Mouse (Mus musculus): ENCODE measurements around the gene Pgm2l1. TPM values are rescaled to one million over a fixed set of nuclear protein-coding genes. Genes with fewer than 3 reads are reported as not detected.
A peak's percentile ranks its signal among the peaks of the same experiment; 100 is the strongest.
"Not testable (repeated sequence)": the region's sequence is repeated elsewhere in the genome, so short reads cannot be mapped to it uniquely, and the experiment has no call there.

Pgm2l1 gene
- total and polyA plus RNA-seq, 3 experiments: 5.7 to 10.5 TPM; not detected in 1

DNA sequence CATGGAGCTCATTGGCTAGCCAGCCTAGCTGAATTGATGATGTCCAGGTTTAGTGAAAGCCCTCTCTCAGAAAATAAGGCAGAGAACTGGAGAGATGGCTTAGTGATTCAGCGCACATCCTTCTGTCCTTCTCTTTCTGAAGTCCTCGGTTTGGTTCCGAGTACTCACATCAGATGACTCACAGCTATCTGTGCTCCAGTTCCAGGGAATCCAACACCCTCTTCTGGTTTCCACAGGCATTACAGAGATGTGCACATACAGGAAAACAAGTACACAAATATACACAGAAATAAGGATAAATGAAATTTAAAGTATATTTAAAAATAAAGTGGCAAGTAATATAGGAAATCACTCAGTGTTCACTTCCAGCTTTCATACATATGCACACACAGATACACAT is 35.2 kb downstream of the Pgm2l1 start:
- Histone ChIP-seq H3K4me1 (ENCODE audit: control insufficient read depth in 1 of 2, insufficient read depth in 2 of 2, low read length in 2 of 2) (no peaks in the 10 kb centered on the region), H3K27ac (ENCODE audit: control insufficient read depth, low read depth, low read length) (no peak overlapping the region), H3K27me3 (ENCODE audit: control insufficient read depth in 1 of 2, insufficient read depth in 2 of 2, low read length in 2 of 2) (no peaks in the 10 kb centered on the region), H3K36me3 (ENCODE audit: control insufficient read depth in 1 of 2, insufficient read depth in 2 of 2, low read length in 2 of 2) (no peaks in the 10 kb centered on the region; a peak in 1 of 4 replicates), H3K9me3 (replicated peaks; ENCODE audit: insufficient read depth, low read length) (no peaks in the 10 kb centered on the region), H3K79me2 (ENCODE audit: control insufficient read depth, insufficient read depth, low read length, poor library complexity) (no peaks in the 10 kb centered on the region), H3K9ac (ENCODE audit: control insufficient read depth, low read depth, low read length, poor library complexity, severe bottlenecking) (no peak overlapping the region), H3K4me3 (ENCODE audit: control insufficient read depth in 1 of 2, insufficient read depth in 1 of 2, low read depth in 2 of 2, low read length in 2 of 2) (no peak overlapping the region)
- TF ChIP-seq ZC3H11A (IDR thresholded peaks at IDR 0.05; ENCODE audit: low read depth, low read length) (peak; percentile 30; the same call in 1 of the 2 replicates), CTCF (IDR thresholded peaks at IDR 0.05 in 2 of 3, conservative IDR thresholded peaks at IDR 0.05 in 1 of 3; ENCODE audit: control insufficient read depth in 1 of 3, insufficient read depth in 1 of 3, low read depth in 2 of 3, low read length in 3 of 3, poor library complexity in 1 of 3, severe bottlenecking in 1 of 3) (peak in 2 of 3 experiments; percentile 44 to 48; a peak in 4 of 6 replicates), SMC3 (IDR thresholded peaks at IDR 0.05; ENCODE audit: low read depth, low read length) (peak; percentile 48), ZKSCAN1 (IDR thresholded peaks at IDR 0.05; ENCODE audit: low read depth, low read length) (no peak), RAD21 (IDR thresholded peaks at IDR 0.05; ENCODE audit: low read depth, low read length) (peak; percentile 46), KAT2A (conservative IDR thresholded peaks at IDR 0.05; ENCODE audit: low read depth, low read length) (no peak)
- DNase-seq (ENCODE audit: low read depth, low spot score): peak; percentile 47

- not testable (repeated sequence) for H3K4me1 ChIP-seq (ENCODE audit: control insufficient read depth in 1 of 2, insufficient read depth in 2 of 2, low read length in 2 of 2); H3K79me2 ChIP-seq (ENCODE audit: control insufficient read depth, insufficient read depth, low read length, poor library complexity); H3K9me3 ChIP-seq (replicated peaks; ENCODE audit: insufficient read depth, low read length); H3K36me3 ChIP-seq (ENCODE audit: control insufficient read depth in 1 of 2, insufficient read depth in 2 of 2, low read length in 2 of 2); H3K4me3 ChIP-seq (ENCODE audit: control insufficient read depth in 1 of 2, insufficient read depth in 1 of 2, low read depth in 2 of 2, low read length in 2 of 2); DNase-seq (ENCODE audit: low read depth, low spot score); H3K27ac ChIP-seq (ENCODE audit: control insufficient read depth, low read depth, low read length); H3K27me3 ChIP-seq (ENCODE audit: control insufficient read depth in 1 of 2, insufficient read depth in 2 of 2, low read length in 2 of 2); H3K9ac ChIP-seq (ENCODE audit: control insufficient read depth, low read depth, low read length, poor library complexity, severe bottlenecking)
Observed at GRCm38 (mm10) chr7:100264934-100265333, 37.7 kb downstream of the Pgm2l1 start.

- no peak for TF ChIP-seq SMC3 (IDR thresholded peaks at IDR 0.05; ENCODE audit: low read depth, low read length)
- peak; percentile 65; the same call in 1 of the 2 replicates for TF ChIP-seq TCF12 (IDR thresholded peaks at IDR 0.05; ENCODE audit: low read depth, low read length)
- no peak for TF ChIP-seq ZNF384 (IDR thresholded peaks at IDR 0.05; ENCODE audit: low read depth, low read length)
- TF ChIP-seq TBP (IDR thresholded peaks at IDR 0.05; ENCODE audit: low read depth, low read length): no peak
- TF ChIP-seq ETS1 (IDR thresholded peaks at IDR 0.05; ENCODE audit: low read depth, low read length): peak; percentile 45; the same call in 1 of the 2 replicates
- TF ChIP-seq EP300 (IDR thresholded peaks at IDR 0.05; ENCODE audit: low read depth in 1 of 2, low read length in 2 of 2): peak; percentile 51 to 74
- no peaks in the 10 kb centered on the region for H3K4me1 ChIP-seq (ENCODE audit: control insufficient read depth in 1 of 2, insufficient read depth in 2 of 2, low read length in 2 of 2)
- H3K79me2 ChIP-seq (ENCODE audit: control insufficient read depth, insufficient read depth, low read length, poor library complexity): no peaks in the 10 kb centered on the region
- H3K36me3 ChIP-seq (ENCODE audit: control insufficient read depth in 1 of 2, insufficient read depth in 2 of 2, low read length in 2 of 2): no peaks in the 10 kb centered on the region
- DNase-seq (ENCODE audit: low read depth, low spot score): peak; percentile 8
- no peak overlapping the region for H3K27ac ChIP-seq (ENCODE audit: control insufficient read depth, low read depth, low read length)
- H3K27me3 ChIP-seq (ENCODE audit: control insufficient read depth in 1 of 2, insufficient read depth in 2 of 2, low read length in 2 of 2): no peaks in the 10 kb centered on the region
- H3K9ac ChIP-seq (ENCODE audit: control insufficient read depth, low read depth, low read length, poor library complexity, severe bottlenecking): no peak overlapping the region
- H3K9me3 ChIP-seq (replicated peaks; ENCODE audit: insufficient read depth, low read length): no peaks in the 10 kb centered on the region
- H3K4me3 ChIP-seq (ENCODE audit: control insufficient read depth in 1 of 2, insufficient read depth in 1 of 2, low read depth in 2 of 2, low read length in 2 of 2): no peak overlapping the region
Observed at GRCm38 (mm10) chr7:100272369-100272768, 45.2 kb downstream of the Pgm2l1 start.

All from MEL (cell line).